Mouse (Mus musculus): ENCODE measurements around the gene C2cd5. TPM values are rescaled to one million over a fixed set of nuclear protein-coding genes. Genes with fewer than 3 reads are reported as not detected.

The C2cd5 gene
- total and polyA plus RNA-seq, 3 experiments: 16.2 to 47.6 (median 30.5) TPM

GRCm38 (mm10) chr6:142977221-142977620 lies 122.7 kb downstream of the C2cd5 start:
- Histone ChIP-seq H3K4me1 (ENCODE audit: control insufficient read depth in 1 of 2, insufficient read depth in 2 of 2, low read length in 2 of 2) (no peaks in the 10 kb centered on the region), H3K27ac (ENCODE audit: control insufficient read depth, low read depth, low read length) (no peak overlapping the region), H3K27me3 (ENCODE audit: control insufficient read depth in 1 of 2, insufficient read depth in 2 of 2, low read length in 2 of 2) (no peaks in the 10 kb centered on the region), H3K79me2 (ENCODE audit: control insufficient read depth, insufficient read depth, low read length, poor library complexity) (no peaks in the 10 kb centered on the region), H3K4me3 (ENCODE audit: control insufficient read depth in 1 of 2, insufficient read depth in 1 of 2, low read depth in 2 of 2, low read length in 2 of 2) (no peak overlapping the region), H3K36me3 (ENCODE audit: control insufficient read depth in 1 of 2, insufficient read depth in 2 of 2, low read length in 2 of 2) (no peaks in the 10 kb centered on the region), H3K9ac (ENCODE audit: control insufficient read depth, low read depth, low read length, poor library complexity, severe bottlenecking) (no peak overlapping the region), H3K9me3 (replicated peaks; ENCODE audit: insufficient read depth, low read length) (no peaks in the 10 kb centered on the region)
- TF ChIP-seq CTCF (IDR thresholded peaks at IDR 0.05 in 2 of 3, conservative IDR thresholded peaks at IDR 0.05 in 1 of 3; ENCODE audit: control insufficient read depth in 1 of 3, insufficient read depth in 1 of 3, low read depth in 2 of 3, low read length in 3 of 3, poor library complexity in 1 of 3, severe bottlenecking in 1 of 3): peak; percentile 9 to 18 (median 14); a peak in 3 of 6 replicates
- no peak for TF ChIP-seq RAD21 (IDR thresholded peaks at IDR 0.05; ENCODE audit: low read depth, low read length)
- no peak for DNase-seq (ENCODE audit: low read depth, low spot score)

GRCm38 (mm10) chr6:142973289-142973688 lies 126.7 kb downstream of the C2cd5 start:
- Histone ChIP-seq H3K27ac (ENCODE audit: control insufficient read depth, low read depth, low read length) (no peak overlapping the region), H3K4me3 (ENCODE audit: control insufficient read depth in 1 of 2, insufficient read depth in 1 of 2, low read depth in 2 of 2, low read length in 2 of 2) (no peak overlapping the region), H3K9ac (ENCODE audit: control insufficient read depth, low read depth, low read length, poor library complexity, severe bottlenecking) (no peak overlapping the region), H3K4me1 (ENCODE audit: control insufficient read depth in 1 of 2, insufficient read depth in 2 of 2, low read length in 2 of 2) (no peaks in the 10 kb centered on the region), H3K27me3 (ENCODE audit: control insufficient read depth in 1 of 2, insufficient read depth in 2 of 2, low read length in 2 of 2) (no peaks in the 10 kb centered on the region), H3K36me3 (ENCODE audit: control insufficient read depth in 1 of 2, insufficient read depth in 2 of 2, low read length in 2 of 2) (no peaks in the 10 kb centered on the region), H3K79me2 (ENCODE audit: control insufficient read depth, insufficient read depth, low read length, poor library complexity) (no peaks in the 10 kb centered on the region), H3K9me3 (replicated peaks; ENCODE audit: insufficient read depth, low read length) (no peaks in the 10 kb centered on the region)
- no peak for DNase-seq (ENCODE audit: low read depth, low spot score)
- TF ChIP-seq UBTF (IDR thresholded peaks at IDR 0.05; ENCODE audit: borderline replicate concordance, insufficient read depth, low read depth, low read length) (no peak), ETS1 (IDR thresholded peaks at IDR 0.05; ENCODE audit: low read depth, low read length) (no peak), BHLHE40 (IDR thresholded peaks at IDR 0.05; ENCODE audit: borderline replicate concordance, low read depth, low read length) (no peak), HCFC1 (IDR thresholded peaks at IDR 0.05; ENCODE audit: low read depth, low read length) (no peak), KAT2A (conservative IDR thresholded peaks at IDR 0.05; ENCODE audit: low read depth, low read length) (no peak), MEF2A (IDR thresholded peaks at IDR 0.05; ENCODE audit: extremely low read depth, insufficient replicate concordance, low read depth, low read length, poor library complexity, severe bottlenecking) (no peak), SMC3 (IDR thresholded peaks at IDR 0.05; ENCODE audit: low read depth, low read length) (no peak), TBP (IDR thresholded peaks at IDR 0.05; ENCODE audit: low read depth, low read length) (no peak), ZC3H11A (IDR thresholded peaks at IDR 0.05; ENCODE audit: low read depth, low read length) (no peak), CHD1 (IDR thresholded peaks at IDR 0.05; ENCODE audit: low read depth, low read length) (no peak)

- H3K4me1 ChIP-seq (ENCODE audit: control insufficient read depth in 1 of 2, insufficient read depth in 2 of 2, low read length in 2 of 2): no peaks in the 10 kb centered on the region
- H3K79me2 ChIP-seq (ENCODE audit: control insufficient read depth, insufficient read depth, low read length, poor library complexity): no peaks in the 10 kb centered on the region
- H3K9ac ChIP-seq (ENCODE audit: control insufficient read depth, low read depth, low read length, poor library complexity, severe bottlenecking): no peak overlapping the region
- H3K27me3 ChIP-seq (ENCODE audit: control insufficient read depth in 1 of 2, insufficient read depth in 2 of 2, low read length in 2 of 2): no peaks in the 10 kb centered on the region
- H3K4me3 ChIP-seq (ENCODE audit: control insufficient read depth in 1 of 2, insufficient read depth in 1 of 2, low read depth in 2 of 2, low read length in 2 of 2): no peak overlapping the region
- no peaks in the 10 kb centered on the region for H3K36me3 ChIP-seq (ENCODE audit: control insufficient read depth in 1 of 2, insufficient read depth in 2 of 2, low read length in 2 of 2)
- H3K9me3 ChIP-seq (replicated peaks; ENCODE audit: insufficient read depth, low read length): no peaks in the 10 kb centered on the region
- no peak overlapping the region for H3K27ac ChIP-seq (ENCODE audit: control insufficient read depth, low read depth, low read length)
- TF ChIP-seq ETS1 (IDR thresholded peaks at IDR 0.05; ENCODE audit: low read depth, low read length): no peak
- no peak for TF ChIP-seq ELF1 (IDR thresholded peaks at IDR 0.05; ENCODE audit: low read depth, low read length)
- TF ChIP-seq TAL1 (IDR thresholded peaks at IDR 0.05; ENCODE audit: low read length): no peak
- no peak for TF ChIP-seq ZMIZ1 (IDR thresholded peaks at IDR 0.05; ENCODE audit: low read depth, low read length)
- no peak for TF ChIP-seq MAX (IDR thresholded peaks at IDR 0.05; ENCODE audit: low read length)
- TF ChIP-seq SIN3A (IDR thresholded peaks at IDR 0.05; ENCODE audit: low read length): no peak
- no peak for TF ChIP-seq HCFC1 (IDR thresholded peaks at IDR 0.05; ENCODE audit: low read depth, low read length)
- TF ChIP-seq POLR2AphosphoS2 (IDR thresholded peaks at IDR 0.05; ENCODE audit: low read length): no peak
- no peak for TF ChIP-seq CTCF (IDR thresholded peaks at IDR 0.05 in 2 of 3, conservative IDR thresholded peaks at IDR 0.05 in 1 of 3; ENCODE audit: control insufficient read depth in 1 of 3, insufficient read depth in 1 of 3, low read depth in 2 of 3, low read length in 3 of 3, poor library complexity in 1 of 3, severe bottlenecking in 1 of 3)
- no peak for TF ChIP-seq ZC3H11A (IDR thresholded peaks at IDR 0.05; ENCODE audit: low read depth, low read length)
- TF ChIP-seq RAD21 (IDR thresholded peaks at IDR 0.05; ENCODE audit: low read depth, low read length): no peak
- TF ChIP-seq TCF12 (IDR thresholded peaks at IDR 0.05; ENCODE audit: low read depth, low read length): no peak
- no peak for TF ChIP-seq BHLHE40 (IDR thresholded peaks at IDR 0.05; ENCODE audit: borderline replicate concordance, low read depth, low read length)
- TF ChIP-seq USF2 (IDR thresholded peaks at IDR 0.05; ENCODE audit: borderline replicate concordance in 1 of 2, insufficient read depth in 1 of 2, low read depth in 1 of 2, low read length in 2 of 2): no peak
- no peak for TF ChIP-seq MEF2A (IDR thresholded peaks at IDR 0.05; ENCODE audit: extremely low read depth, insufficient replicate concordance, low read depth, low read length, poor library complexity, severe bottlenecking)
- TF ChIP-seq CHD2 (IDR thresholded peaks at IDR 0.05; ENCODE audit: low read length): no peak
- TF ChIP-seq RCOR1 (IDR thresholded peaks at IDR 0.05; ENCODE audit: low read depth, low read length): no peak
- TF ChIP-seq POLR2AphosphoS5 (IDR thresholded peaks at IDR 0.05; ENCODE audit: borderline replicate concordance, low read depth, low read length): no peak
- TF ChIP-seq POLR2A (IDR thresholded peaks at IDR 0.05; ENCODE audit: control insufficient read depth in 1 of 2, insufficient read depth in 1 of 2, low read depth in 1 of 2, low read length in 2 of 2, poor library complexity in 1 of 2): no peak
- no peak for TF ChIP-seq JUND (IDR thresholded peaks at IDR 0.05; ENCODE audit: low read depth, low read length)
- no peak for DNase-seq (ENCODE audit: low read depth, low spot score)
Measured at GRCm38 (mm10) chr6:142972205-142972604, 127.7 kb downstream of the C2cd5 start.
